Mouse (Mus musculus) neural tube, embryonic 13.5 days (tissue): ENCODE results near the gene Cys1. TPM values are rescaled to one million over a fixed set of nuclear protein-coding genes. Genes with fewer than 3 reads are reported as not detected.
"Not testable (repeated sequence)": the region's sequence is repeated elsewhere in the genome, so short reads cannot be mapped to it uniquely, and the experiment has no call there.

ENCODE experiments used
- ATAC-seq: fragments of 200-750 bp; cut with Nextera tagmentation; 2 replicates; pipeline ENCODE4 v1.8.0; 2017; ENCODE audit warnings: low read depth, mild to moderate bottlenecking, moderate TSS enrichment, moderate library complexity
- H3K27ac ChIP-seq: fragments of 300-500 bp; sonication (generic); replicated peaks from 2 replicates; pipeline ENCODE4 v1.5.1; 2015; ENCODE audit warnings: moderate library complexity, mild to moderate bottlenecking, inconsistent platforms
- H3K27me3 ChIP-seq: fragments of 300-500 bp; sonication (generic); 2 replicates; pipeline ENCODE4 v1.6.1; 2015; ENCODE audit warnings: mild to moderate bottlenecking, inconsistent platforms
- H3K36me3 ChIP-seq: fragments of 300-500 bp; sonication (generic); 2 replicates; pipeline ENCODE4 v1.6.1; 2015; ENCODE audit warnings: mild to moderate bottlenecking, inconsistent platforms
- H3K4me1 ChIP-seq: fragments of 300-500 bp; sonication (generic); replicated peaks from 2 replicates; pipeline ENCODE4 v1.6.1; 2015; ENCODE audit warnings: inconsistent platforms
- H3K4me2 ChIP-seq: fragments of 300-500 bp; sonication (generic); 2 replicates; pipeline ENCODE4 v1.6.1; 2015; ENCODE audit warnings: inconsistent platforms, mild to moderate bottlenecking, moderate library complexity
- H3K4me3 ChIP-seq: fragments of 300-500 bp; sonication (generic); 2 replicates; pipeline ENCODE4 v1.5.1; 2015; ENCODE audit warnings: mild to moderate bottlenecking, inconsistent platforms
- H3K9ac ChIP-seq: fragments of 300-500 bp; sonication (generic); 2 replicates; pipeline ENCODE4 v1.6.1; 2015; ENCODE audit warnings: moderate library complexity, mild to moderate bottlenecking, inconsistent platforms
- H3K9me3 ChIP-seq: fragments of 300-500 bp; sonication (generic); 2 replicates; pipeline ENCODE4 v1.6.1; 2016; ENCODE audit warnings: inconsistent platforms
- WGBS: fragments of 180-500 bp; shearing (Covaris S2); methylation state at CpG from one replicate; pipeline ENCODE4 v1.1.7; 2015; 5-methylcytosine and 5-hydroxymethylcytosine counted together
- polyA plus RNA-seq: library from polyadenylated mRNA; unstranded; fragments of >200 nt; fragmentation: Nextera tagmentation; extraction: Ambion mirVana; gene quantifications from 2 replicates; pipeline ENCODE4 v1.2.1, GENCODE M21; 2015

Gene Cys1
- polyA plus RNA-seq, 1 experiment from 2014 or later: 1.8 TPM

- H3K36me3 ChIP-seq: peaks cover 79% of the 10 kb centered on the region
- no peak for ATAC-seq
- no peaks in the 10 kb centered on the region for H3K9me3 ChIP-seq
- H3K9ac ChIP-seq: no peak overlapping the region
- no peak overlapping the region for H3K4me3 ChIP-seq
- no peak overlapping the region for H3K27ac ChIP-seq
- 93% methylated on average over 4 of the region's 4 CpGs for WGBS
- no peak overlapping the region for H3K4me2 ChIP-seq
- no peaks in the 10 kb centered on the region for H3K27me3 ChIP-seq
- H3K4me1 ChIP-seq: peaks cover 46% of the 10 kb centered on the region
Measured at GRCm38 (mm10) chr12:24658998-24659397, 22.6 kb downstream of the Cys1 start.

GRCm38 (mm10) chr12:24656436-24656835 is 25.2 kb downstream of the Cys1 start:
- ATAC-seq: no peak
- no peaks in the 10 kb centered on the region for H3K9me3 ChIP-seq
- H3K36me3 ChIP-seq: peaks cover 69% of the 10 kb centered on the region
- peak overlapping the region; percentile 41 for H3K4me2 ChIP-seq
- peaks cover 67% of the 10 kb centered on the region for H3K4me1 ChIP-seq
- H3K4me3 ChIP-seq: 0 out of 2 replicates have a peak overlapping the region, but pooled peaks have one; percentile 10
- H3K27me3 ChIP-seq: no peaks in the 10 kb centered on the region
- 77% methylated on average over 3 of the region's 3 CpGs for WGBS
- peak overlapping the region; percentile 56 for H3K9ac ChIP-seq
- H3K27ac ChIP-seq: no peak overlapping the region

- WGBS: 72% methylated on average over 16 of the region's 16 CpGs
- H3K4me1 ChIP-seq: peaks cover 75% of the 10 kb centered on the region
- no peak for ATAC-seq
- no peak overlapping the region for H3K4me2 ChIP-seq
- H3K9ac ChIP-seq: no peak overlapping the region
- peaks cover 52% of the 10 kb centered on the region for H3K36me3 ChIP-seq
- no peaks in the 10 kb centered on the region for H3K27me3 ChIP-seq
- no peak overlapping the region for H3K27ac ChIP-seq
- H3K4me3 ChIP-seq: no peak overlapping the region
- H3K9me3 ChIP-seq: no peaks in the 10 kb centered on the region
Measured at GRCm38 (mm10) chr12:24654065-24654862, 27.3 kb downstream of the Cys1 start.

- under 1% methylated on average over 35 of the region's 36 CpGs for WGBS
- H3K27me3 ChIP-seq: no peaks in the 10 kb centered on the region; the same call in 1 of the 2 replicates
- no peaks in the 10 kb centered on the region for H3K9me3 ChIP-seq
- peak overlapping the region; percentile 72 for H3K4me2 ChIP-seq
- H3K36me3 ChIP-seq: peaks cover 30% of the 10 kb centered on the region
- H3K27ac ChIP-seq: peak overlapping the region; percentile 94
- peaks cover 57% of the 10 kb centered on the region for H3K4me1 ChIP-seq
- H3K9ac ChIP-seq: peak overlapping the region; percentile 94
- H3K4me3 ChIP-seq: peak overlapping the region; percentile 78
- ATAC-seq: peak; percentile 86
Measured at GRCm38 (mm10) chr12:24651642-24652342, 29.8 kb downstream of the Cys1 start.

- ATAC-seq: peak; percentile 91
- 1% methylated on average over 42 of the region's 68 CpGs for WGBS
Measured at GRCm38 (mm10) chr12:24651063-24651557, 30.5 kb downstream of the Cys1 start, which contains the start of gene Klf11. Gene Klf11, plus strand, starts transcription at chr12:24651274.

GRCm38 (mm10) chr12:24650415-24651062 is 31.1 kb downstream of the Cys1 start:
- Histone ChIP-seq H3K4me3 (peak overlapping the region; percentile 78), H3K27ac (peak overlapping the region; percentile 94), H3K4me1 (peaks cover 44% of the 10 kb centered on the region), H3K27me3 (no peaks in the 10 kb centered on the region; the same call in 1 of the 2 replicates), H3K36me3 (peaks cover 17% of the 10 kb centered on the region), H3K9ac (peak overlapping the region; percentile 94), H3K9me3 (no peaks in the 10 kb centered on the region), H3K4me2 (peak overlapping the region; percentile 72)
- WGBS: 4% methylated on average over 22 of the region's 22 CpGs
- peak; percentile 11 for ATAC-seq

More at GRCm38 (mm10) chr12:24651063-24651557, 30.5 kb downstream of the Cys1 start, which contains the start of gene Klf11:
- Histone ChIP-seq H3K4me1 (peaks cover 50% of the 10 kb centered on the region), H3K9me3 (no peaks in the 10 kb centered on the region), H3K36me3 (peaks cover 23% of the 10 kb centered on the region), H3K4me3 (peak within 1 kb of the TSS; percentile 78), H3K27ac (peak within 1 kb of the TSS; percentile 94), H3K27me3 (no peaks in the 10 kb centered on the region; the same call in 1 of the 2 replicates), H3K9ac (peak within 1 kb of the TSS; percentile 94), H3K4me2 (peak within 1 kb of the TSS; percentile 72)

- no peak overlapping the region for H3K4me2 ChIP-seq
- no peak for ATAC-seq
- H3K4me1 ChIP-seq: peaks cover 22% of the 10 kb centered on the region
- H3K27me3 ChIP-seq: no peaks in the 10 kb centered on the region; the same call in 1 of the 2 replicates
- no peaks in the 10 kb centered on the region for H3K36me3 ChIP-seq
- H3K9me3 ChIP-seq: no peaks in the 10 kb centered on the region
- no peak overlapping the region for H3K4me3 ChIP-seq
- H3K9ac ChIP-seq: no peak overlapping the region
- H3K27ac ChIP-seq: no peak overlapping the region
- 89% methylated on average over 1 of the region's 1 CpGs for WGBS
Measured at GRCm38 (mm10) chr12:24648094-24648493, 33.5 kb downstream of the Cys1 start.

GRCm38 (mm10) chr12:24645901-24646300 is 35.7 kb downstream of the Cys1 start:
- H3K27ac ChIP-seq: no peak overlapping the region
- H3K4me1 ChIP-seq: peaks cover 14% of the 10 kb centered on the region
- no peak for ATAC-seq
- 83% methylated on average over 6 of the region's 6 CpGs for WGBS
- no peaks in the 10 kb centered on the region for H3K9me3 ChIP-seq
- no peak overlapping the region for H3K4me2 ChIP-seq
- H3K36me3 ChIP-seq: no peaks in the 10 kb centered on the region
- H3K9ac ChIP-seq: no peak overlapping the region
- no peaks in the 10 kb centered on the region; the same call in 1 of the 2 replicates for H3K27me3 ChIP-seq
- no peak overlapping the region for H3K4me3 ChIP-seq

GRCm38 (mm10) chr12:24644125-24644571 is 37.5 kb downstream of the Cys1 start:
- no peak for ATAC-seq
- Histone ChIP-seq H3K27ac (no peak overlapping the region), H3K36me3 (no peaks in the 10 kb centered on the region), H3K4me2 (no peak overlapping the region), H3K9ac (no peak overlapping the region), H3K4me1 (0 out of 2 replicates have a peak, but pooled peaks cover 6% of the 10 kb centered on the region), H3K9me3 (no peaks in the 10 kb centered on the region), H3K4me3 (no peak overlapping the region), H3K27me3 (no peaks in the 10 kb centered on the region; the same call in 1 of the 2 replicates)
- WGBS: 52% methylated on average over 1 of the region's 1 CpGs

- Histone ChIP-seq H3K9me3 (no peaks in the 10 kb centered on the region), H3K9ac (no peak overlapping the region), H3K4me2 (no peak overlapping the region), H3K4me1 (0 out of 2 replicates have a peak, but pooled peaks cover 6% of the 10 kb centered on the region), H3K4me3 (no peak overlapping the region), H3K27me3 (no peaks in the 10 kb centered on the region), H3K36me3 (no peaks in the 10 kb centered on the region), H3K27ac (no peak overlapping the region)
- peak; percentile 89 for ATAC-seq
- WGBS: 58% methylated on average over 4 of the region's 4 CpGs
Measured at GRCm38 (mm10) chr12:24642370-24642802, 39.2 kb downstream of the Cys1 start.

- ATAC-seq, H3K36me3 ChIP-seq, H3K4me3 ChIP-seq, H3K9me3 ChIP-seq, H3K9ac ChIP-seq, H3K4me2 ChIP-seq, H3K27me3 ChIP-seq, H3K4me1 ChIP-seq, H3K27ac ChIP-seq: not testable (repeated sequence)
- 95% methylated on average over 10 of the region's 10 CpGs for WGBS
Measured at GRCm38 (mm10) chr12:24638787-24639186, 42.8 kb downstream of the Cys1 start.
